Mouse (Mus musculus): ENCODE data around the gene Dapk3. TPM values are rescaled to one million over a fixed set of nuclear protein-coding genes. Genes with fewer than 3 reads are reported as not detected.
A peak's percentile ranks its signal among the peaks of the same experiment; 100 is the strongest.
"Not testable (repeated sequence)": the region's sequence is repeated elsewhere in the genome, so short reads cannot be mapped to it uniquely, and the experiment has no call there.

Gene Dapk3
- polyA plus RNA-seq, 1 experiment from 2014 or later = 61.7 TPM

DNA sequence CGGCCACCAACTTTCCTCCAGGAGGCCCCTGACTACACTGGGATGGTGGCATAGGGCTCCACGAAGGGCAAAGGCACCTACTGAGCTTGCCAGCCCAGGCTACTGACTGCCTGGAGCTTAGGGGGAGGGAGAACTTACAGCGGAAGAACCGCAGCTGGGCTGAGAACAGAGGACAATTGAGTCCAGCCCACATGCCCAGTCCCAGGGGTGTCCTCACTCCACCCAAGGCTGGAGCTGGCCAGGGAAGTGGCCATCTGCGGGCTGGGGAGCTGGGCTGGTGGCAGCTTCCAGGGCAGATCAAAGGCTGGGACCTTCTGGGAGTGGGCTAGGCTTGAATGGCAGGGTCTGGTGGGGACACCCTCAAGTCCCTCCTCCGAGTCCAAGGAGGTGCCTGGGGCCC lies 28.1 kb upstream of the Dapk3 start:
- Histone ChIP-seq H3K4me1 (replicated peaks) (no peaks in the 10 kb centered on the region), H3K9me3 (no peaks in the 10 kb centered on the region), H3K9ac (no peak overlapping the region), H3K27ac (no peak overlapping the region), H3K36me3 (peaks cover 83% of the 10 kb centered on the region), H3K27me3 (no peaks in the 10 kb centered on the region), H3K4me3 (no peak overlapping the region), H3K4me2 (no peak overlapping the region)
- WGBS = 83% methylated on average over 6 of the region's 6 CpGs
- ATAC-seq (ENCODE audit: low FRiP score) = no peak

DNA sequence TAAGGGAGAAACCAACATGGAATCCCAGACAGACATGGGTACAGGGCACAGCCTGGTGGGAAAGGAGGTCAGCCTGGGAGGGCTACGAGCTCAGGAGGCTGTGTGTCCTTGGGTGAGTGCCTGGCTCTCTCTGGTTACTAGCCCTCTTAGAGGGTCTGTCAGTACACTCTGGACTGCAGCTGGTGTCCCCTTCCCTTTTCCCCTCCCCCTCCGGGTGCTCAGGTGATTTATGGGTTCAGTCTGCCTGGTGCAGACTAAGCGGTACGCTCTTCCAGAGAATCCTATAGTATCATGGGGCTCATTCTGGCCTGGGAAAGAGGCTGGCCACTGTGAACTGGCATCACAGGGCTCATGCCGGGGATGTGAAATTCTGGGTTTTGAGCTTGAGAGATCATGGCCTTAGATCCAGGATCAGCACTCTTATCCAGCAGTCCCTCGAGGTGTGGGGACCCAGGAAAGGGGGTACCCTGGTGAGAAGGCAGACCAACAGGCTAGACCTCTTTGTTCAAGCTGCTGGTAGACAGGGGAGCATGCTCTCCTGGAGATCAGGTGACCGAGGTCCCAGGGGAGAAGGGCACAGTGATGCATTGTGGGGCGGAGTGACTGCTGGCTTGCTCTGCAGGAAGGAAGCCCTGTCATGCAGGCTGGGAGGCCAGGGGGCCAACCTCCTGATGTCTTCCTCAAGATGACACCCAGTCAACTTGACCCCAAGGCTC lies 21.0 kb upstream of the Dapk3 start:
- H3K27ac ChIP-seq = peak overlapping the region; percentile 55

DNA sequence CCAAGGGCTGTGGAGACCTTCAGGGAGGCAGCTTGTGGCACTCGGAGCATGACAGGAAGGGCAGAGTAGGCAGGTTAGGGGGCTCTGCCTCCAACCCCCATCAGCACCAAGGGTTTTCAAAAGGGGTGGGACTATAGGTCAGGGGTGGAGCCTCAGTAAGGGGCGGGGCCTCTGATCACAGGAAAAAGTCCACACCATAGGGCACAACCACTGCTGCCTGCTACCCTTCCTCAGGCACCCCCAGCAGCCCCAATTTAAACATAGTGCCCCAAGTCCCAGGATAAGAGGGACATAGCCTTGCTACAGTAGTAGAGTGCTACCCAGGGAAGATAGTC lies 20.5 kb upstream of the Dapk3 start:
- ATAC-seq (ENCODE audit: low FRiP score) = no peak
- no peaks in the 10 kb centered on the region for H3K27me3 ChIP-seq
- H3K9me3 ChIP-seq = no peaks in the 10 kb centered on the region
- no peak overlapping the region for H3K4me3 ChIP-seq
- H3K36me3 ChIP-seq = peaks cover 70% of the 10 kb centered on the region
- WGBS = 76% methylated on average over 2 of the region's 2 CpGs
- H3K9ac ChIP-seq = peak overlapping the region; percentile 9; the same call in 1 of the 2 replicates
- peak overlapping the region; percentile 55; the same call in 1 of the 2 replicates for H3K27ac ChIP-seq
- peaks cover 45% of the 10 kb centered on the region for H3K4me1 ChIP-seq (replicated peaks)
- no peak overlapping the region for H3K4me2 ChIP-seq

More for the DNA sequence above, 21.0 kb upstream of the Dapk3 start:
- Histone ChIP-seq H3K4me2 (no peak overlapping the region), H3K4me3 (no peak overlapping the region), H3K4me1 (replicated peaks) (peaks cover 42% of the 10 kb centered on the region), H3K27me3 (no peaks in the 10 kb centered on the region), H3K9ac (0 out of 2 replicates have a peak overlapping the region, but pooled peaks have one; percentile 15), H3K9me3 (no peaks in the 10 kb centered on the region), H3K36me3 (peaks cover 75% of the 10 kb centered on the region)
- 74% methylated on average over 8 of the region's 8 CpGs for WGBS
- ATAC-seq (ENCODE audit: low FRiP score) = no peak

DNA sequence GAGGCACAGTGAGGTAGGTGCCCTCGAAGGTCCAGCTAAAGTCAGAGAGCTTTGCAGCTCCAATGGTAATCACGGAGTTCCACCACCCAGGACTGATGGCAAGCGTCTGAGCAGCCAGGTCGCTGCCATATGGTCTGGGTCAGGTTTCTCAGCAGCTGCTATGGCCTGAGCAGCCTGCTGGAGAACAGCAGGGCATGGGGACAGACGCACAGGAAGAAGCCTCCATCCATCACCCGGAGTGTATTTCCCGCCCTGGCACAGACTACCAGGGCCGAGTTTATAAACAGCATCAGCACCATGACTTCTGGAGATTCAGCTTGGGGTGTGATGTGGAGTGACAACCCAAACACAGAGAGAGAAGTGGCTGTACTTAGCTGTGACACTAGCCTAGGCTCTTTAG lies 17.7 kb upstream of the Dapk3 start:
- H3K4me1 ChIP-seq (replicated peaks) = peaks cover 59% of the 10 kb centered on the region
- no peak for ATAC-seq (ENCODE audit: low FRiP score)
- no peak overlapping the region for H3K4me3 ChIP-seq
- H3K27ac ChIP-seq = no peak overlapping the region
- H3K4me2 ChIP-seq = no peak overlapping the region
- H3K27me3 ChIP-seq = no peaks in the 10 kb centered on the region
- H3K36me3 ChIP-seq = peaks cover 45% of the 10 kb centered on the region
- WGBS = 83% methylated on average over 8 of the region's 8 CpGs
- H3K9ac ChIP-seq = peak overlapping the region; percentile 39; the same call in 1 of the 2 replicates
- H3K9me3 ChIP-seq = no peaks in the 10 kb centered on the region

DNA sequence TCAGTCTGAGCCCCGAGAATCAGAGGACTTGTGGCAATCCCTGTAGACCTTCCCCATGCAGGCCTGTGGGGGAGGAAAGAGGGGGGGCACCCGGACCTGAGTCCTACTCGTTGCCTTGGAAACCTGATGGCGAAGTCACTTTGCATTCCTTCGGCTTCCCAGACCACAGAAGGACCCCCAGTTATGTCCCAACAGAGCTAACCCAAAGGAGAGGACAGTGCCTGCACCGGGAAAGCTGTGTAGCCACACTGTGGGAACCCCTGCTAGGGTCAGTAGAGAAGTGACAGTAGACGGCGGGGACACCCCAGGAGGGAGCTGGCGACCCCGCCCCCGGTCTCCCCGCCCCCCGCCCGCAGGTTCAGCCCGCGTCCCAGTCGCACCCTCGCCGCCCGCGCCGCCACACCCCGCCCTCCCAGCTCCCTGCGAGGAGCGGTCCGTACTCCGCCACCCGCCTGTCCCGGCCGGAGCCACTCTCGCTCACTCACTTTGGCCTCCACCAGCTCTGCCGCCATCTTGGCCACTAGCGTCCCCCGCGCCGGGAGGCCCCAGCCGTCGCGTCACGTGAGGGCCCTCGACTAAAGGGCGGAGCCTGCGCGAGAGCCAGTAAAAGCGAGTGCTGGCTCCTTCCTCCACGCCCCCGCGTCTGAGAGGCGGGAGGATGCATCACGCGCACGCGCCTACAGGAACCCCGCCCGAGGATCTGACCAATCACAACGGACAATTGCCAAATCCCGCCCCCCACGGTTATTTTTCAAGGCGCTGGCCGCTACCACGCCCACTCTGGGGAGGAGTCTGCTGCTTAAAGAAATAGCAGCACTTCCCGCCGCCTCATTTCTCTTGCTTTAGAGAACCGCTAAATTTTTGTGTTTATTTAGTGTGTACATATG lies 15.4 kb upstream of the Dapk3 start, which contains the start of gene Pias4:
Gene Pias4, minus strand, starts transcription at position 724 of the 887 bp plus-strand sequence.
- Histone ChIP-seq H3K36me3 (peaks cover 22% of the 10 kb centered on the region), H3K4me2 (peak within 1 kb of the TSS; percentile 87), H3K27me3 (no peaks in the 10 kb centered on the region), H3K27ac (peak within 1 kb of the TSS; percentile 83), H3K4me1 (replicated peaks) (peaks cover 44% of the 10 kb centered on the region), H3K9ac (peak within 1 kb of the TSS; percentile 85), H3K9me3 (no peaks in the 10 kb centered on the region), H3K4me3 (peak within 1 kb of the TSS; percentile 88)
- peak; percentile 91 for ATAC-seq (ENCODE audit: low FRiP score)
- WGBS = under 1% methylated on average over 58 of the region's 64 CpGs

DNA sequence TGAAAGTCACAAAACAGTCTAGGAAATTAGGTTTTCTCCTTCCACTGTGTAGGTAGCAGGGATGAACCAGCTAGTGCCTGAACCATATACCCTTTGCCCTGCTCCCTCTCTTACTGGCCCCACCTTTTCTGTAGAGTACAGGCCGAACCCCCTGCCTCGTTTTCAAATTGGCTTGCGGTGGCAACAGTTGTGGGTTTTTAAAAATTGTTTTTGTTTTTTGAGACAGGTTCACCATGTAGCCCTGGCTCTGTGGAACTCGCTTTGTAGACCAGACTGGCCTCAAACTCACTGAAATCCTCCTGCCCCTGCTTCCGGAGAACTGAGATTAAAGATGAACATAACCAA lies 14.7 kb upstream of the Dapk3 start:
- H3K4me1 ChIP-seq (replicated peaks) = peaks cover 46% of the 10 kb centered on the region
- 6% methylated on average over 5 of the region's 5 CpGs for WGBS
- peak overlapping the region; percentile 83 for H3K27ac ChIP-seq
- peak overlapping the region; percentile 88 for H3K4me3 ChIP-seq
- H3K9ac ChIP-seq = peak overlapping the region; percentile 72
- peak overlapping the region; percentile 87 for H3K4me2 ChIP-seq
- H3K27me3 ChIP-seq = no peaks in the 10 kb centered on the region
- H3K36me3 ChIP-seq = peaks cover 17% of the 10 kb centered on the region
- no peaks in the 10 kb centered on the region for H3K9me3 ChIP-seq
- peak; percentile 55 for ATAC-seq (ENCODE audit: low FRiP score)

DNA sequence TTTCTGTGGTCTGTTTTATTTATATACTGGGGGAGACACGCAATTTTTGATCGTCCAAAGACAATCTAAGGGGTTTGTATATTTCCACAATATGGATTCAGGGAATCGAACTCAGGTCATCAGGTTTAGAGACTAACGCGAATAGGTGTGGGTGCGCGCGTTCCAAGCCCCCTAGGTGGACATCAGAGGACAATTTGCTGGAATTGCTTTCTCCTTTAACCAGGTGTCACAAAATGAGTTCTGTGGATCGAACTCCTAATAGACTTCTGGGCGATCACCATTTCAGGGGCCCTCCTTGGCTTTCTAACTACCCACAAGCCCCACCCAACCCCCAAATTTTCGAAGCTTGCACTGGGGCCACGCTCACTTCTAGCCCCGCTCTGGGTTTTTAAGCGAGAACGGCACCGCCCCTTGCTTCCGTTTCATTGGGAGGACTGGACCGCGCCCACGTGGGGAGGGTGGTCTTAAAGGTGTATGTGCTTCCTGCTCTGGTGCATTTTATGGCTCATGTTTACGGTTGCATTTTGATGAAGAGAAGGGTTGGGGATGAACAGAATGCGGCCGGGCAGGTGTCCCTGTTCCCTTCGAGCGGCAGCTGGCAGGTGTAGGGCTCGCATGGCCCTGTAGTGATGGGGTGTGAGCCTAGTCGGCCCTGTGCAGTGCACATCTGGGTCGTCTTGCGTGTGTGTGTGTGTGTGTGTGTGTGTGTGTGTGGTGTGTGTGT lies 14.1 kb upstream of the Dapk3 start:
- Histone ChIP-seq H3K27me3 (no peaks in the 10 kb centered on the region), H3K9ac (peak overlapping the region; percentile 72), H3K4me1 (replicated peaks) (peaks cover 52% of the 10 kb centered on the region), H3K36me3 (peaks cover 14% of the 10 kb centered on the region), H3K4me3 (peak overlapping the region; percentile 88), H3K4me2 (peak overlapping the region; percentile 87), H3K27ac (peak overlapping the region; percentile 83), H3K9me3 (no peaks in the 10 kb centered on the region)
- WGBS = 6% methylated on average over 28 of the region's 29 CpGs
- peak; percentile 22; the same call in 1 of the 2 replicates for ATAC-seq (ENCODE audit: low FRiP score)

DNA sequence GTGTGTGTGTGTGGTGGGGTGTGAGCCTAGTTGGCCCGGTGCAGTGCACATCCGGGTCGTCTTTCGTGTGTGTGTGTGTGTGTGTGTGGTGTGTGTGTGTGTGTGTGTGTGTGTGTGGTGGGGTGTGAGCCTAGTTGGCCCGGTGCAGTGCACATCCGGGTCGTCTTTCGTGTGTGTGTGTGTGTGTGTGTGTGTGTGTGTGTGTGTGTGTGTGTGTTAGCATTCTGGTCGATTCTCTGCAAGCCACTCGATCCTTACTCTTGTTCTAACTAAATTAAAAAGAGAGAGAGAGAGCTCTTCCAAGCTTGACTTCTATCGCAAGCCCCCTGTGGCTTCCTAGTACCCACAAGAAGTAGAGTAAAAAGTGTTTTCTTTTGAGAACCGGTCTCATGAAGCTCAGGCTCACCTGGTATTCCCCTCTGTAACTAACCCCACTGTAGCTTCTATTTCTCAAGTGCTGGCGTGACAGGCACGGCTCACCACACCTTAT lies 13.3 kb upstream of the Dapk3 start:
- H3K9me3 ChIP-seq; H3K27me3 ChIP-seq; H3K9ac ChIP-seq; H3K27ac ChIP-seq; H3K4me3 ChIP-seq; H3K36me3 ChIP-seq; ATAC-seq (ENCODE audit: low FRiP score): not testable (repeated sequence)
- 61% methylated on average over 6 of the region's 14 CpGs for WGBS
- Histone ChIP-seq H3K4me1 (replicated peaks) (peaks cover 58% of the 10 kb centered on the region), H3K4me2 (peak overlapping the region; percentile 87; the same call in 1 of the 2 replicates)

DNA sequence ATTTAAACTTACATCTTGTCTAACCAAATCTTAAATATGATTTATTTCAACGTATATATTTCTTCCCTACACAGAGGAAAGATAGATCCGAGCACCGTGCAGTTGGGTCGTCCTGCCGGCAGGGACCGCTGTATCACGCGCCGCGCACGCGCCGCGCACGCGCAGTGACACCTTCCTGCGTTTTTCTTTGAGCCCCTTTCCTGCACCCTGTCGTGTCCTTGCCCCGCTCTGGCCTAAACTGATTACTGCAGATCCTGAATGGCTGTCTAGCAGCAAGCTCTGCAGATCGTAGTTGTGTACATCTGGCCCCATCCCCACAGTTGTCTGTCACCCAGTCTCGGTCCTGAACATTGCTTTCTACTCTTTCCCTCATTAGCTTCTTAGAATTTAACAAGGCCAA lies 9.7 kb upstream of the Dapk3 start:
- Histone ChIP-seq H3K27ac (peak overlapping the region; percentile 98), H3K27me3 (no peaks in the 10 kb centered on the region), H3K4me2 (peak overlapping the region; percentile 97), H3K4me1 (replicated peaks) (peaks cover 58% of the 10 kb centered on the region), H3K9ac (peak overlapping the region; percentile 58), H3K36me3 (peaks cover 8% of the 10 kb centered on the region), H3K4me3 (peak overlapping the region; percentile 18; the same call in 1 of the 2 replicates), H3K9me3 (no peaks in the 10 kb centered on the region)
- 0 out of 2 replicates have a peak, but pooled peaks have one; percentile 6 for ATAC-seq (ENCODE audit: low FRiP score)
- 3% methylated on average over 21 of the region's 21 CpGs for WGBS

DNA sequence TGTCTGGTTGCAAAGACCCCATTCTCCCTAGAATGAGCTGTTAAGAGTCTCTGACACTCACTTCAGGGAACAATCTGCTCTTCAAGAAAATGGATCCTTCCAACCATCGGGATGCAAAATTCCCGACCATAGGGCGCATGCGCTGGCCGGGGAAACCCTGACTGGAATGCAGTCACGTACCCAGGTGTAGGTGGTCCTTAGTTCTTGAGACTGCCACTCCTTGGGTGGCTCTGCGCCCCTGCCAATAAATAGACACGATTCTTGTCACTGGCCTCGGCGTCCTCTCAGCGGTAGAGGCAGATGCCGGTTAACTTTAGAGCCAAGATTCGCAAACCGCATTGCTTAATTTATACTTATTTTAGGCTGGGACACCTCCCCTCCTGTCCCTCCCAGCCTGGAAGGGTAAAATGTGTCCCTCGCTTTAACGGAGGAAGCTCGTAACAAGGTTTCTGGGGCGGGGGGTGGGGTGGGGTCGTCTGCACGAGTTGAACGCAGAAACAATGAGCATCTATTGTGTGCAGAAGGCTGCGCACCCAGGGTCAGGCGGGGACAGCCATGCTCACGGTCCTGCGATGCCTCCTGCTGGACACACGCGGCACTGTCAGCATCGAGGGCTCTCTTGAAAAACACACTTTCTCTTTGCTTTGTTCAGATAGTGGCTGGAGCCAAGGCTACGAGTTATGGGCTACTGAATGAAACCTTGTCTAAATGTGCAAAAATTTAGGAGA lies 8.0 kb upstream of the Dapk3 start:
- peak; percentile 69 for ATAC-seq (ENCODE audit: low FRiP score)
- peaks cover 25% of the 10 kb centered on the region for H3K36me3 ChIP-seq
- no peaks in the 10 kb centered on the region for H3K9me3 ChIP-seq
- H3K4me2 ChIP-seq = peak overlapping the region; percentile 97
- peak overlapping the region; percentile 75 for H3K9ac ChIP-seq
- H3K4me1 ChIP-seq (replicated peaks) = peaks cover 63% of the 10 kb centered on the region
- under 1% methylated on average over 29 of the region's 29 CpGs for WGBS
- H3K27me3 ChIP-seq = no peaks in the 10 kb centered on the region
- peak overlapping the region; percentile 38 for H3K4me3 ChIP-seq
- peak overlapping the region; percentile 98 for H3K27ac ChIP-seq

DNA sequence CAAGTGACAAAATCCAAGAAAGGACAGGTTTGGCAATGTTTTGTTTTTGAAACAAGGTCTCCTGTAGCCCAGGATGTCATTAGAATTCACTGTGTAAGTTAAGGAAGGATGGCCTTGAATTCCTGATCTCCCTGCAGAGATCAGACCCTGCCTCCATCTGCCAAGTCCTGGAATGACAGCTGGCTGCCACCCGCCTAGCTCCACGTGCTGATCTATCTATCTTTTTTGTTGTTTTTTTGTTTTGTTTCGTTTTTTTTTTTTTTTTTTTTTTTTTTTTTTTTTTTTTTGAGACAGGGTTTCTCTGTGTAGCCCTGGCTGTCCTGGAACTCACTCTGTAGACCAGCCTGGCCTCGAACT lies 7.5 kb upstream of the Dapk3 start:
- not testable (repeated sequence) for ATAC-seq (ENCODE audit: low FRiP score); H3K27me3 ChIP-seq; H3K9me3 ChIP-seq
- Histone ChIP-seq H3K4me3 (peak overlapping the region; percentile 38), H3K9ac (peak overlapping the region; percentile 75), H3K4me2 (peak overlapping the region; percentile 97), H3K36me3 (peaks cover 30% of the 10 kb centered on the region), H3K27ac (peak overlapping the region; percentile 98), H3K4me1 (replicated peaks) (peaks cover 68% of the 10 kb centered on the region)
- WGBS = 8% methylated on average over 4 of the region's 4 CpGs
